Mouse (Mus musculus): Measurements from ENCODE around the gene Zdhhc3.

DNA sequence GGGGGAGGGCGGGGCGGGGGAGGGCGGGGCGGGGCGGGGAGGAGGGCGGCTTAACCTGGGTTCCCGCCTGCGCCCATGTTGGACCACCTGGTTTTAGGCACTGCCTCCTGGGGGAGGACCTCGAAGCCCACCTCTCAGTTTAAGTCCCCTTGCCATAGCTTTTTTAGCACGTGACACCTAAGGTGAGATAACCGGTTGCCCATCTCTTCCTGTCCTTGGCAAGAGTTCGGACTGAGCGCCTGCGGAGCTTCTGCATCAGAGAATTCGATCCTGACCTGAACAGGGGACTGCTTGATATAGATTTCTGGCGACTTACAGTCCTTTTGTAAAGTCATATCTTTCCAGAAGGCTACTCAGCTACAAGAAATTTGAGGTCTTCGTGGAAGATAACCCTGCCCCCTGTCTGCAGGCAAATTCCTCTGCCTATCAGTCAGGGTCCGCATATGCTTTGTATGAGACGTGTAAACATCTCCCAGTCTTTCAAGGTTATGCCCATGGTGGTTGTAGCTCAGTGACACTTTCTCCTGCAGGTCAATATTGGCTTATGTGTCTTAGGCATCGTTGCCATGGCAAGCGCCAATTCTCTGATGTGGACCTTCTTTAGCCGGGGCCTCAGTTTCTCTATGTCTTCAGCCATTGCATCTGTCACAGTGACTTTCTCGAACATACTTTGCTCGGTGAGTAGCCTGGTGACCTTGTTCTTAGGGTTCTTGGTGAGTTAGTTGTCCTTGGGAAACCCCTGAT lies 91.2 kb downstream of the Zdhhc3 start:
- TF ChIP-seq EP300 (IDR thresholded peaks at IDR 0.05; ENCODE audit: insufficient read depth, low read depth, low read length) (no peak), POLR2A (IDR thresholded peaks at IDR 0.05; ENCODE audit: insufficient read depth, low read length) (no peak), CTCF (IDR thresholded peaks at IDR 0.05; ENCODE audit: low read depth, low read length) (no peak)
